Mouse (Mus musculus): ENCODE data around the gene Dnajc2.

DNA sequence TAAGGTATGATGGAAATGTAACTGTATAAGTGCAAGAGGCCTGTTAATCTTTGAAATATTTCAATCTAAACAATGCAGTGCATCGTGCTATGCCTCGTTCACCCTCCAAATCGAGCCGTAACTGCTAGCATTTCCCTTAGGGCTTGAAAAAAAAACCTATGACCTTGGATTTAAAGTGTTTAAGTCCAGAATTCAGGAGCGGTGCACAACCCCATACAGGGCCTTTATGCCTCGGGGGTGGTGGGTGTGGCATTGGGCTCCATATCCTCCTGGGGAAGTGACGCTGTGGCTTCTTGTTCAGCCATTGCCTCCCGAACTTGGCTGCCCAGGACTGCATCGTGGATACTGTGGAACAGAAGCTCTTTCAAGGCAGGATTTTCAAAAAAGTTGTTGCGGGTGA lies 25.9 kb upstream of the Dnajc2 start:
- TF ChIP-seq CTCF (IDR thresholded peaks at IDR 0.05; ENCODE audit: low read depth, low read length) (no peak), TAL1 (conservative IDR thresholded peaks at IDR 0.05; ENCODE audit: low read depth, low read length) (no peak), GATA1 (IDR thresholded peaks at IDR 0.05; ENCODE audit: borderline replicate concordance, low read length) (no peak), GATA2 (IDR thresholded peaks at IDR 0.05; ENCODE audit: borderline replicate concordance, low read depth, low read length) (no peak), POLR2AphosphoS5 (IDR thresholded peaks at IDR 0.05; ENCODE audit: insufficient replicate concordance, low read depth, low read length) (no peak)
